Mouse (Mus musculus) kidney, adult 2 months (tissue): ENCODE results near the gene Fam20c.

ENCODE experiments used
- CTCF ChIP-seq: fragments of 200-500 bp; conservative IDR thresholded peaks from 2 replicates; pipeline ENCODE4 v1.5.1; 2011; ENCODE audit warnings: low read depth, mild to moderate bottlenecking, control low read depth, low read length, moderate library complexity, mixed read lengths; ENCODE audit not compliant: insufficient read depth, insufficient read length
- POLR2A ChIP-seq: fragments of 200-500 bp; IDR thresholded peaks from one replicate; pipeline ENCODE4 v1.6.1; 2011; ENCODE audit warnings: low read depth, low read length, control low read depth

- TF ChIP-seq CTCF = no peak
- TF ChIP-seq POLR2A = no peak
These were observed 14.8 kb downstream of the Fam20c start for GRCm38 (mm10) chr5:138769126-138769525.
